Mouse (Mus musculus): Measurements from ENCODE around the gene Aldh1a2.

The Aldh1a2 gene

DNA sequence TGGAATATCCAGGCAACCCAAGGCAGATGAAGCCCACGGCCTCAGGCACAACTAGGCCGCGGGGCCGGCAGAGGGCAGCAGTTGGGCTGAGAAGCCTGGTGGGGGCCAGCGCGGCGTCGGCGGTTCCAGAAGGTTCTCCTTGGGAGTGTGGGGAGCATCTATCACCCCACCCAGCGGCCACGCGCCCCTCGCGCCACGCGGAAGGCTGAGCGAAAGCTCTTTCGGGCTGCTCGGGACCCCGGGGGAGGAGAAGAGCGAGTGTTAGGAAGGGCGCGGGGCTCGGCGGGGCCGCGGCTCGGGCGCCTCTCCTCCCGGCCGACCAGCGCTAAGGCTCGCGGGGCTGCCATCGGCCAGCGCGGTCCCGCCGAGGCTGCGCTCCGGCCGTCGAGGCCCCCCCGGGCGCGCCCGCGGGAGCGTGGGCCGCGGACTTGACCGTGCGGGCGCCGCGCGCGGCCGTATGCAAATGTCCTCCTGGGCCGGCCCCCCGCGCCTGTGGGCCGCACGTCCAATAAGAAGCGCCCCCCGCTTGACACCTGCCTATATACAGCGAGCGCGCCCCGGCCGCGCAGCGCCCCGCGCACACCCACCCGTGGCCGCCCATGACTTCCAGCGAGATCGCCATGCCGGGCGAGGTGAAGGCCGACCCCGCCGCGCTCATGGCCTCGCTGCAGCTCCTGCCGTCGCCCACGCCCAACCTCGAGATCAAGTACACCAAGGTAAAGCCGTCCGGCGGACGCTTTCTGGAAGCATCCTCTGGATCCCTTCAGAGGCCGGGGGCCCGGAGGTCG lies at the start of gene Aldh1a2:
Gene Aldh1a2, plus strand, starts transcription at position 542 of the 788 bp plus-strand sequence.
- DNase-seq (ENCODE audit: low spot score in 2 of 2): peak; percentile 39 to 59

DNA sequence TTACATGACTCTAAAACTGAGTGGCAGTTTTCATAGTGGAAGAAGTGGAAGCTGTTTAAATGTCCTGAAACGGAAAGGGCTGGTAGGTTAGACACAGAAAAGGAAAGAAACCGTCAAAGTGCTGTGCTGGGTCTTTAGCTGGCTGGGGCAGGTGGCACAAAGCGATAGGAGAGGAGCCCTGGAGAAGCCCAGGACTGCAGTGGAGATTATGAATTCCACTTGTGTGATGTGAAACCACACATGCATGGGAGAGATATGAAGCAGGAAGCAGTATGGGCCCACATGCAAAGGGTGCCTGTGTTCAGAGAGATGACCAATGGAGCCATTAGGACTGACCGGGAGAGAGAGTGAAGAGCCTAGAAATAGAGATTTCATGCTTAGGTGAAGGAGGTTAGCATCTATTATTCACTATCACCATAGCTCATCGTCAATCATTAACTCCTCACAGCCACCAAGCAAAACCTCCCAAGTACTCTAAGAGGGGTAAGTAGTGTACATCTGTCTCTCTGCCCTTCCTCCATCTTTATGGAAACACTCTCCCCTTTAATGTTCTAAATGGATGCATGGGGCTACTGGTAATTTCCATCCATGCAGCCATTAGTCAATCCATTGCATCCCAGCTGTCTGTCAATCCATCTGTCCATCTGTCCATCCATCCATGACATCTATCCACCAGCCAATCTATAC lies 49.4 kb upstream of the Aldh1a2 start:
- no peak for DNase-seq (ENCODE audit: low spot score in 2 of 2)

DNA sequence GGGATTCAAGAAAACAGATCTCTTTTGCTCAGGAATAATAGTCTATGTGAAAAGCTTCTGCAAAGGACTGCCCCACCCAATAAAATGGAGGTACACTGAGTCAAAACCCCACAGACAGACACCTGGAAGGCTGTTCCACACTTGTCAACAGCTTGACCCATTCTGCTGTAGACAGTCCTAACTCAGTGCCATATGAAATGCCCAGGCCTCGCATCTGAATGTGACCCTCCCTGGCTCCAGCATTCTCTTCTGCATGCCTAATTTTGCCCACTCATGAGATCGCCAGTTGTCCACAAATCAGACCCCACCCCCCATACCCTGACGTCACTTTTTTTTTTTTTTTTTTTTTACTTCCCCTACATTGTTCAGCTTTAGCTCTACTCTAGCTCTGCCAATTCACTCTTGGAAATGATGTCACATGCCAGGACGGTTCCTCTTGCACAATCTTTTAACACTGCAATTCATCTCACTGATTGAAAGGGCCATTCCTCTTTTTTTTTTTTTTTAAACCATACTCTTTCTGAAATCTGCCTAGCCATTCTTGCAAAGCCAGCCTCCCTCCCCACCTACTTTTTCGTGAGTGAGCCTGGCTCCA lies 48.6 kb upstream of the Aldh1a2 start:
- DNase-seq (ENCODE audit: low spot score in 2 of 2): no peak

DNA sequence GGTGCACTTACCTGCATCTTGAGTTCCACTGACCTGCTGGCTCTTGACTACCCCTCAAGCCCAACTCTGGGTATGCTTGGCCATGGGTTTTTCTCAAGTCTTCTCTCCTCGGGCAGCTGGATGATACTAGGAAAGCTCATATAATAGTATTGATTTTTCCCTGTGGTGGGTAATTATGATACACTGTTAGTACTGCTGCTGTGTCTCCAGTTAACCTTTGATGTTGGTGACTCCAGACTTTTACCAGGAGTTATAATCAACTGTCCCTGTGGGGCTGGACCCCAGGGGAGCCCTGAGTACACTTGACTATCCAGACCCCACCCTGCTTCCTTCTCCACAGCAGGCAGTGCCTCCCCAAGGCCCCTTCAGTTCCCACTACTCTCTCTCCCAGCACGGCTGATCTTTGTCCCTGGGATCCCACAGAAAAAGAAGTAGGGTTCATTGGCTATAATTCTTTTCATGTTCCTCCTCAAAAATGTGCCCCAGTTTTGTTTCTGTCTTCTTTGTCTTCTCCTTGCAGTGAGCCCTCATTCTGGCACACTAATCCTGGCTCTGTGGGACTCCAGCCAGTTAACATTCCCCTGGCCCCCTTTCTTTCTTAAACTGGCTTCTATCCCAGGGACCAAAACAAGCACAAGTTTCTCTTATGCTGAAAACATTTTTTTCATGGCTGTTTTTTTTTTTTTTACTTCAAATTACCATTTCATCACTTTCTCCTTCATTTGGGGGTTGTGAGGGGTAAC lies 47.9 kb upstream of the Aldh1a2 start:
- peak; percentile 57 to 64 for DNase-seq (ENCODE audit: low spot score in 2 of 2)

DNA sequence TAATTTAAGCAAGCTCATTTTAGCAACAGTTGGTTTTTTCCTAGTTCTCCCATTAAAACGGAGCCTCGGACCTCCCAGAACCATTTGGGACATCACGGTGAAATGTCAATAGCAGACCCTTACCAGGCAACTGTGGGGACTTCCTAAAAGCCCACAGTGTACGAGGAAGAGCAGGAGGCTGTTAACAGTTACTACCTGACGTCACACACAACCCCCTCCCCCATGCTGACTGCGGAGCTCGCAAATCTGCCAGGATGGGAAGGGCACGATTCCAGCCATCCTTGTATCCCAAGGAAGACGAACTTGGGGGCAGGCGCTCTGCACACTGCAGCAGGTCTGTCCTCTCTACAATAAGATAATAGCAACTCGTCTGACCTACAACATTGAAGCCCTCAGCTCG lies 47.1 kb upstream of the Aldh1a2 start, which contains the start of gene Aqp9:
Gene Aqp9, minus strand, starts transcription at position 172 of the 400 bp plus-strand sequence.
- DNase-seq (ENCODE audit: low spot score in 2 of 2): peak; percentile 43 to 55

DNA sequence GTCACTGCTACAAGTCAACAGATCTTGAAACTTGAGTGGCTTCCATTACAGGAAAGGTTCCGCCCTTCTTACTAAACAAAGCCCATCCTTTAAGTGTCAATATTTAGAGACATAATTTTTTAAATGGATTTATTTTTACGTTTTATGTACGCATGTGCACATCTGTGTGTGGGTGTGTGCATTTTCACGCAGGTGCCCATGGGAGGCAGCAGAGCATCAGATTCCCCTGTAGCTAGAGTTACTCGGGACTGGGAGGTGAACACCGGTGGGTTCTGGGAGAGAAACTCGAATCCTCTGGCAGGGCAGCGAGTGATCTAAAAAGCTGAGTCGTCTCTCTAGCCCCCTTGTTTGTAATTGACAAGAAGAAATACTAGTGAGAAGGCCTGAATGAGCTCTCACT lies 42.1 kb upstream of the Aldh1a2 start:
- DNase-seq (ENCODE audit: low spot score in 2 of 2): no peak

DNA sequence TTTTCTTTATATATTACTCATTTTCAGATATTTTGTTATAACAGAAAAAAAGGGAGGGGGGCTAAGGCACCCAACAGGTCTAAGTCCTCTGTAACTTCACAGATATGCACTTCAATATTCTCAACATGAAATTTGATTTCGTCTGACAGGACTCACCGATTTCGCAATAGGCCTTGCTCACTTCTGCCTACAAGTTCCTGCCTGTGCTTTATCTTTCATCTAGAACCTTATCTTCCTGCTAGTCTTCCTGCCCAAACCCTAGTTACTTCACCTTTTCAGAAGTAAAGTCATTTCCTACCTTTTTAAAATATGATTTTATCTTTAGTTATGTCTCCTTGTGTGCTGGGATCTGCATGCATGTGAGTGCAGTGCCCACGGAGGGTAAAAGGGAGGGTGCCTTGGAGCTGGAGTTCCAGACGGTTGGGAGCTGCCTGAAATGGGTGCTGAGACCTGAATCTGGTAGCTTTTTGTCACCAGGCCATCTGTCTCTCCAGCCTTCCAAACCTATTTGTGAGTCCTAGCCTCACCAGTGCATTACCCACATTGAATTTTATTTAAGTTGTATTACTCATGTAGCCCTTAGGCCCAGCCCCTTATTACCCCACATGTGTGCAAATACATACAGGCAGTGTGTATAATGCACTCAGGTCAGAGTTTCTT lies 41.1 kb upstream of the Aldh1a2 start:
- DNase-seq (ENCODE audit: low spot score in 2 of 2): no peak

DNA sequence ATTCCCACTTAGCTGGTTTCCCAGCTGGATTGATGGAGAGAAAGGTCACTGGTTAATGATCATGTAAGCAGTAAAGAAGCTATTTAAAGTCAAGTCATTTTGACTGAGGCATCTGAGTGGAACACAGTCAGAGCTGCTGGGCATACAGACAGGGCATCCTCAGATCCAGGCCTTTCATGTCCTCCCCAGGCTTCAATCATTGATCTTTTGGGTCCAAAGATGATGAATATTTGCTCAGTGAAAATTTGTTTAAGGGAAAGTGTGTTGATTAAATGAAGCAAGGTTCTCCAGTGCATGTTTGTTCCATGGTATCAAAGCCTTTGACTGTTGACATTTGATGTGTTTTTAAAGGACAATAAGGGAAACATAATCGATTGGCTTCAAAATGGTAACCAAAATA lies 39.9 kb upstream of the Aldh1a2 start:
- no peak for DNase-seq (ENCODE audit: low spot score in 2 of 2)

DNA sequence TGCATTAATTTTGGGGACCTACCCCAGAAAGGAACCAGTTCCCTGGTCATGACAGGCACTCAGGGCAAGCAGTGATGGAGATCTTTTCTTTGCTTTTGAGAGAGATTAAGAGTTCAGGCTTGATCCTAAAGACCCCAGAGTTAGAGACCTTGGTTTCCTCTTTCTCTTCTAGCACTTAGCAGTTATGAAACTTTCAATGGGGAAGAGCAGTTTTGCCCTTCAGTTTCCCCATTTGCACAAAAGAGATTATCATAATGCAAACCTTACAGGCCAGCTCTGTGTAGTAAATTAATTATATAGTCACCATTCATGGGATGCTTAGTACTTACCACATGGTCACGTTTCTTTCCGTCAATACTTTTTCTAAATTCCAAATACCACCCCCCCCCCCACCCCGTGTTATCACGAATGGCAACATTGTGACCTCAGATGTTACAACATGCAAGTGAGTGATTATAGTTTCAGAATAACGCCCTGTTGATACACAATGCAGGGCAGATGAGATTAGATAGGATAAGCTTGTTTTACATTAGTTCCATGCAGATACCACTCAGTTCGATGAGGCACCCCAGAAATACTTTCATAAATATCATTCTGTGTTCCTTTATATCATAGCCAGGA lies 36.2 kb upstream of the Aldh1a2 start:
- no peak for DNase-seq (ENCODE audit: low spot score in 2 of 2)

DNA sequence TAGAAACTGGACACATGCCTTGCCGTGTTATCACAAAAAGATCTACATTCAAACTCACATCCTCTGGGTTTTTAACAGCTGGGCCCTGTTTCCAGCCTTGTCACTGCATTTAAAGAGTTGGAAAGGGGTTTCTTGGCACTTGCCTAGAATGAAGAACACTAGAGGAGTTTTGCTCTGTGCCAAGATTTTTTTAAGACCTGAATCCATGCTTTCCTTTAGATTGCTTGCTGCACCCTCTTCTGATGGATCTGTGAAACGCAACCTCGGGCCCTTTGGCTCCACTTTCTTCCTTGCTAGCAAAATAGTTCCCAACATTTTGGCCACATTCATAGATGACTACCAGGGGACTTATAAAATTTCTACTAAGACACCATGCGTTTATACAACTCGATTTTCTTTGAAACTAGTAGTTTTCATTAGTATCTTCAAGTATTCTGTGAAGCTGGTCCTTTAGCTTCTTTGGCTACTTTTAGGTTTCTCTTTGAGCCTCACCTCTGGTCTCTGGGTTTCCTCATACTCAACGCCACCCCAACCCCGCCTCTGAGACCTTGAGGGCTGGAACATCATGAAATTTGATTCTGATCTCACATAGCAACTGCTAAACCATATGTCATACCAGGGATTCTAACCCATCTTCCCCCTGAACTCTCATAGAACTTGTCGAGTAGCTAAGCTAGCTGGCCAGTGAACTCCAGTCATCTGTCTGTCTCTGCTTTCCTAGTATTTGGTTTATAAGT lies 35.5 kb upstream of the Aldh1a2 start:
- DNase-seq (ENCODE audit: low spot score in 2 of 2): peak; percentile 45 to 46

DNA sequence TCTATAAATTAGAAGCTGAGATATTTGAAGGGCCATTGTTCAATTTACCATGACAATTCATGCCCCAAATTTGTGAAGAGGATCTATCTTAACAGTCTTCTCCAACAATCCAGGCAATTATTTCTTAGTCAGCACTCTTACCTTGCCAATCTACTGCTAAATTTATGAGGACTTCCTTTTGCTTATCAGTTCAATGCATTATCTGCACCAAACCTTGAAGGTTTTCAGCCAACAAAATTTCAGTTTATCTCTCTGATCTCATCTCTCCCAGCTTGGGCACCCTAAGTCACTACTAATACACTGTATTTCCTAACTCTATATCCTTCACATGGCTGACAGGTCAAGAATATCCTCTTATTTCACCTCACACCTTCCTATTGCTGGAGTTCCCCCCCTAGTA lies 30.3 kb upstream of the Aldh1a2 start:
- DNase-seq (ENCODE audit: low spot score in 2 of 2): no peak

DNA sequence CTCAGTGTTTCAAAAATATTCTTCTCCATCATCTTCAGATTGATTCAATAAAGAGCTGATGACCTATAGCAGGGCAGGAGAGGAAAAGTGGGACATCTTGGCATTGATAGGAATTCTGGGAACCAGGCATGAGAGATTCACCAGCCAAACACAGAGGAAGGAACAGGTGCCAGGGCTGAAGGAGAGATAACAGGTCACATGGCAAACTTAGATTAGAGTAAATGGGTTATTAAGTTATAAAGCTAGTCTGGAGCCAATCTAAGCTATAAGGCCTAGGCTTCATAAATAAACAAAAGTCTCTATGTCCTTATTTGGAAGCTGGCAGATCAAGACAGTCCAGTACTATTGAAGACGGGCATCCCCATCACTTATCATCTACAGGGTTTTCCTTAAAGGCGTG lies 29.8 kb upstream of the Aldh1a2 start:
- no peak for DNase-seq (ENCODE audit: low spot score in 2 of 2)

DNA sequence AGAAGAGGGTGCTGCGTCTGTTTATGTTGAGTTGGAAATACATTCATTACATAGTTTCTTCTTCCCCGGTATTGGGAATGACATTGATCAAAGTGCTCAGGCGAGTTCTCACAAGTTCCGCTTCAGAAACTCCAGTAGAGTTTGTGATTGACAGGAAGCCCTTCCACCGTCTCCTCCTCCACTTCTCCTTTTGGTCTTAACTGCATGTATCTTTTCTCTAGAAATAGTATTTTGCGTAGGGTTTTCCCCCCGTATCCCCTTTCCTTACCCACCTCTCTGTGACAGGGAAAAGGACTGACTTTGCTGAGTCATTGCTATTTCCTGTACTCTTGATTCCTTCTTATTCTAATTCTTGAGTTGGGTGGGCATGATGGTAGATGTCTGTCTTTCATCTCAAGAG lies 28.2 kb upstream of the Aldh1a2 start:
- no peak for DNase-seq (ENCODE audit: low spot score in 2 of 2)

DNA sequence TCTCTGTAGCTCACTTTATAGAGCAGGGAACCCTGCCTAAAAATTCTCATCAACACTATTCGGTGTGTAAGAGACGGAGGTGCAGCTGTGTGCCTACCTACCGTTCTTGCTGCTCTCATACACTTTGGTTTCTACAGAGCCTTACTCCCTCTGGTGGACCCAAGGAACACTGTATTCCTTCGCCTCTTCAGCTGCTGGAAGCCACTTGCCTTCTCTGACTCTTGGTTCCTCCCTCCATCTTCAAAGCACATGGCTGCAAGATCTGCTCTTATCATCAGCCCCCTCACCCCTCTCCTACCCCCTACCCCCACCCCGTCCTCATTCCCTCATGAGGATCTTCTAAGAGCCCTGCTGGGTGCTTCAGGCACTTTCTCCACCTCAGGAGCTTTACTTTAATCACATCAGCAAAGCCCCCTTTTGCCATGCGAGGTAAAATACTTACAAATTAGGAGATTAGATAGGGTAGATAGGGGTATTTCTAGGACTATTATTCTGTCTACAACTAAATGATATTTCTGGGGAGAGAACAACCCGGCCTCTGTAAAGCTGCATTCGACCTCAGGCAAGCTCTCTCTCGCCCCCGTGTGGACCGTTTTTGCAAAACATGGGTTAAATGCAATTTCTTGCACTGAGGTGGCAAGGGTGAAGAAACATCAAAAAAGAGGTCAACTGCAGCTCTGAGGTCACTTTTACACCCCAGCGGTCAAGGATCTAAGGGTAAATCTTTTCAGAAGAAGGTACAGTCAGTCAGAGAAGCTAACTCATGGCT lies 26.8 kb upstream of the Aldh1a2 start:
- DNase-seq (ENCODE audit: low spot score in 2 of 2): peak; percentile 64 to 77

DNA sequence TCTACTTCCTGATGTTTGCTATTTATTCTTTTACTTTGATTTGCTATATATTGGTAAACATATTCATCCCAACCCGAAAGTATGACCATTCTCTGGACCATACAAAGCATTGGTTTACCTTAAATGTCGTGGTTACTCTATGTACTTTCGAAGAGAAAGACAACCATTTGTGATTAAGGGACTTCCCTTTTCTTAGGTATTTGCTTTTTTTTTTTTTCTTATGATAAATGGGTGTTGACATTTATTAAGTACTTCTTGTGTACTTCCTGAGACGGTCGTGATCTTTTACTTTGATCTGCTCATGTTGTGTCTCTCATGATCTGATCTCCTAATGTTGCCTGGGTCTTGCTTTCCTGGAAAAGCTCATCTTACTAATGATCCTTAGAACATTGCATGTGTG lies 16.8 kb upstream of the Aldh1a2 start:
- no peak for DNase-seq (ENCODE audit: low spot score in 2 of 2)

DNA sequence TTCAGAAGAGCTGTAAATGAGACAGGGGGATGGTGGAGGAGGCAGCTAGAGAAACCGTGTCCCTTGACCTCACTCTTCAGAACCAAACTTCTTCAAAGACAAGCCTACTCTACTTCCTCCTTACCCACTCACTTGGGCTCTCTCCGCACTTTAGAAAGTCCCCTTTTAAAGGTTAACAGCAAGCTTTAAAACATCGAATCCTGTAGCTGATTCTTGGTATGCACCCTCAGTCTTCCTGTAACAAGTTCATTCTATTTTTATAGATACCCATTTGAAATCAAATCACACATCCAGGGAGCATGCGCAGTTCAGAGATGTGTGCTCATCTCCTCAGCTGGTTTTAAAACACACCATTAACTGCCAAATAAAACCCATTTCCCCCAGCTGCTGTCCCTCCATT lies 13.3 kb upstream of the Aldh1a2 start:
- DNase-seq (ENCODE audit: low spot score in 2 of 2): no peak

DNA sequence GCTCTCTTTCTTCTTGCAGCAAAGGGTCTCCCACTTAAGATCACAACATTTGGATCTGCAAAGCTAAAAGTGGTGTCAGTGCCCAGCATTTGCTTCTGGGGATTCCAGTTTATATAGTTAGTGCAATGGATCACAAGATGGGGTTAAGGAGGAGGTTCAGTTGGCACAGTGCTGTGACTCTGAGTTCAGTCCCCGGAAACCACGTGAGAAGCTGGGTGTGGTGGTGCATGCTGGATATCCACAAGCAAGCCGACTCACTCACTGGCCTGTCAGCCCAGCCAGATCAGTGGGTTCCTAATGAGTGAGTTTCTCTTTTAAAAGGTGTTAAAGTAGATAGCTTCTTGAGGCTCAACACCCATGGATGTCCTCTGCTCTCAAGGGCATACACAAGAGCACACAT lies 6.3 kb upstream of the Aldh1a2 start:
- DNase-seq (ENCODE audit: low spot score in 2 of 2): no peak

DNA sequence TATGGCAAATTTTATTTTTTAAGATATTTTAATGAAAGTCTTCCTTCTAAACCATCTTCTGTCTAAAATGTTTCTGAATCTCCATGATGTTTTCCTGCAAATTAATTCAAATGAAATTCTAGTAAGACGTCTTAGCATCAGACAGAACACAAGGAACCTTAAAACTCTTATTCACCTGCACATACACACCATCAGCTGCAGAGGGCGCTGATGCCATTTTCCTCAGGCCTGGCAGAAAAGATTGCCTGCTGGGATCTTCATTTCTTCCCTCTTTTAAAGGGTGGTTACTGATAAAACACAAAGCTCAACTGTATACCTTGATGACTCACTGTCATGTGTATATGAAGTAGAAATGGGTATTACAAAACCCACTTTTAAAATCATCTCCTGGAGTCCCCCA lies 4.7 kb upstream of the Aldh1a2 start:
- DNase-seq (ENCODE audit: low spot score in 2 of 2): peak; percentile 46 to 68

DNA sequence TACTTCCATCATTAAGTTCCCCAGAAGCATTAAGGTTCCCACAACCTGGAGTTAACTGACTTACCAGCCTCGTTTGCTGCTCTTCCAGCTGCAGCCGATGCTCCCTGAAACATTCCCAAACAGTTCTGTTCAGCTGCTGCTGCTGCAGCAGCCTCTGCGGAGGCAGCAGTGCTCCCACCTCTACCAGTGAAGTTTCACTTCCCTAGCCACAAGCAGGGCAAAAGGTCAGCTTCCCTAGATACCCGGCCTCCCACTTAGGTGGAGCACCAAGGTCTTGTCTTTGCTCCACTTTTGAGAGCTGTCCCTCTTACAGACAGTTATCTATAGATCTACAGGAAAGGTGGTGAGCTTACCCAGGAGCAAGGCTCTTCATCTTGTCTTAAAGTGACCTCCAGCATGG lies 2.0 kb upstream of the Aldh1a2 start:
- DNase-seq (ENCODE audit: low spot score in 2 of 2): no peak

All from right cerebral cortex, postnatal 10 days (tissue).